Mouse (Mus musculus) adrenal gland, postnatal 4 days (tissue): Measurements from ENCODE around the gene Prl8a6. TPM values are rescaled to one million over a fixed set of nuclear protein-coding genes. Genes with fewer than 3 reads are reported as not detected.

ENCODE experiments used
- DNase-seq, 2 experiments: peaks; one replicate each; pipeline ENCODE4 v3.0.0; 2021 to 2022; ENCODE audit warnings: low spot score in 2 of 2, mixed read lengths in 2 of 2
- long read RNA-seq, 2 experiments: library from polyadenylated mRNA; stranded (forward); transcript quantifications; one replicate each; pipeline ENCODE4 v2.0.0; 2021
- total RNA-seq, 2 experiments: library from RNA; stranded (reverse); gene quantifications; 2 replicates each; pipeline ENCODE4 v1.2.3; 2021

The Prl8a6 gene
- not detected for total RNA-seq
- long read RNA-seq, experiment 1 = 0 reads
- long read RNA-seq, experiment 2 = 0 reads

DNA sequence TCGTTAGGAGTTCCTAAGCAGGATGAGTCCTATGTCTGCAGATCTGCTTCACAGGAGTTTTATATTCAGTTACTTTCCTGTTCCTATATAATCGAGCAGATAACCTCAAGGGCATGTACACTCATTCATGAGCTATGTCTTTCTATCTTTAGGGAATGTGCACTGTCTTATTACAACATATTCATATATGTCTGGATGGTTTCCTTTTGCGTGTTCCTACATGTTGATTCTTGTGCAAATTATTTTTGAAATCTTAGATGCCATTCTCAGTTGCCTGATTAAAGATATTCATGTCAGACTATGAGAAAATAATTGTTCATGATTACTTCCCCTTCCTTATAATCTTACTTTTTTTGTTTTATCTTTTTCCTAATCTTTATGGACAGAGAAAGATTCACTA lies at the start of gene Prl8a6:
TSS of gene Prl8a6 (minus strand) at position 101 of the 400 bp plus-strand sequence.
- no peak for DNase-seq

- DNase-seq = no peak
Measured at GRCm38 (mm10) chr13:27433159-27433558, 5.3 kb downstream of the Prl8a6 start.

- no peak for DNase-seq
Measured at GRCm38 (mm10) chr13:27413640-27414039, 24.8 kb downstream of the Prl8a6 start.

- DNase-seq = no peak
Measured at GRCm38 (mm10) chr13:27399061-27399724, 39.3 kb downstream of the Prl8a6 start.

- DNase-seq = no peak
Measured at GRCm38 (mm10) chr13:27390746-27391145, 47.7 kb downstream of the Prl8a6 start, which contains the start of gene Prl2b1. TSS of gene Prl2b1 (minus strand) at chr13:27390846.

Other genes starting within 250 kb of the Prl8a6 start
- gene Prl3c1, start 242.0 kb downstream of the Prl8a6 start, total RNA-seq = not detected
- gene Prl3b1, start 196.8 kb downstream of the Prl8a6 start, total RNA-seq = not detected
- gene Prl3a1, start 179.3 kb downstream of the Prl8a6 start, total RNA-seq = not detected
- gene Prl6a1, start 126.1 kb downstream of the Prl8a6 start, total RNA-seq = not detected
- under 1 TPM; 0.34 TPM for gene Prl8a2, start 93.0 kb downstream of the Prl8a6 start, total RNA-seq
- not detected for gene Prl2b1, start 47.8 kb downstream of the Prl8a6 start, total RNA-seq
- not detected for gene Prl8a8, start 74.5 kb upstream of the Prl8a6 start, total RNA-seq
- gene Prl8a9, start 125.9 kb upstream of the Prl8a6 start, total RNA-seq = not detected
- not detected for gene Prl8a1, start 143.5 kb upstream of the Prl8a6 start, total RNA-seq
- gene Prl7b1, start 171.9 kb upstream of the Prl8a6 start, total RNA-seq = not detected
- not detected for gene Prl7a1, start 203.8 kb upstream of the Prl8a6 start, total RNA-seq
- not detected for gene Prl7a2, start 229.3 kb upstream of the Prl8a6 start, total RNA-seq